12 mouse cellular contexts compared by ENCODE assay signal in genomic region chr13:99237122-99237521, GRCm38 (mm10). TPM values are rescaled to one million over a fixed set of nuclear protein-coding genes. Genes with fewer than 3 reads are reported as not detected.
A peak's percentile ranks its signal among the peaks of the same experiment; 100 is the strongest.
DNase-seq lines count a peak whose midpoint lies in the region; ATAC-seq and TF ChIP-seq lines count a peak whose summit lies in the region.
"Had no signal": no experiment of that assay in that cellular context is flagged by ENCODE, and none has a peak within 500 bp of the region (broad histone marks: within the 10 kb centered on the region; RNA-seq: fewer than 3 reads in every experiment).

No protein-coding gene starts in this region.

- H3K36me3 ChIP-seq in hindbrain, embryonic 10.5 days, result no peaks in the 10 kb centered on the region
- H3K36me3 ChIP-seq in hindbrain, embryonic 12.5 days, result no peaks in the 10 kb centered on the region
- no peaks in the 10 kb centered on the region for H3K36me3 ChIP-seq in embryonic facial prominence, embryonic 14.5 days (ENCODE audit: control insufficient read depth, insufficient read depth, low read length)
- no peaks in the 10 kb centered on the region for H3K36me3 ChIP-seq in limb, embryonic 14.5 days (ENCODE audit: control insufficient read depth, insufficient read depth, low read length)
- H3K36me3 ChIP-seq: forebrain, embryonic 12.5 days had no signal

- H3K4me2 ChIP-seq in hindbrain, embryonic 12.5 days (replicated peaks), result no peak overlapping the region
- no peak overlapping the region for H3K4me2 ChIP-seq in embryonic facial prominence, embryonic 14.5 days (ENCODE audit: low read depth, low read length)
- H3K4me2 ChIP-seq in limb, embryonic 14.5 days (replicated peaks; ENCODE audit: low read depth, low read length, severe bottlenecking), result no peak overlapping the region
- H3K4me2 ChIP-seq: forebrain, embryonic 12.5 days had no signal

- no peak overlapping the region for H3K4me3 ChIP-seq in hindbrain, embryonic 10.5 days
- H3K4me3 ChIP-seq in hindbrain, embryonic 12.5 days, result no peak overlapping the region
- no peak overlapping the region for H3K4me3 ChIP-seq in embryonic facial prominence, embryonic 14.5 days (ENCODE audit: low read depth, low read length)
- no peak overlapping the region for H3K4me3 ChIP-seq in limb, embryonic 14.5 days (replicated peaks; ENCODE audit: low read length)
- H3K4me3 ChIP-seq: forebrain, embryonic 12.5 days had no signal

- TF ChIP-seq POLR2A in limb, embryonic 14.5 days (IDR thresholded peaks at IDR 0.05; ENCODE audit: borderline replicate concordance, extremely low read depth, insufficient read depth, insufficient read length), result no peak

- no peaks in the 10 kb centered on the region for H3K27me3 ChIP-seq in hindbrain, embryonic 10.5 days (ENCODE audit: insufficient read depth, poor library complexity, severe bottlenecking)
- no peaks in the 10 kb centered on the region for H3K27me3 ChIP-seq in hindbrain, embryonic 12.5 days
- H3K27me3 ChIP-seq in embryonic facial prominence, embryonic 14.5 days (replicated peaks; ENCODE audit: control insufficient read depth, insufficient read depth, low read length), result no peaks in the 10 kb centered on the region
- H3K27me3 ChIP-seq in limb, embryonic 14.5 days (ENCODE audit: control insufficient read depth, insufficient read depth, low read length), result no peaks in the 10 kb centered on the region
- H3K27me3 ChIP-seq: forebrain, embryonic 12.5 days had no signal

- H3K27ac ChIP-seq in hindbrain, embryonic 10.5 days, result peak overlapping the region; percentile 31; the same call in 1 of the 2 replicates
- no peak overlapping the region for H3K27ac ChIP-seq in hindbrain, embryonic 12.5 days
- no peak overlapping the region for H3K27ac ChIP-seq in embryonic facial prominence, embryonic 14.5 days (replicated peaks; ENCODE audit: low read depth, low read length)
- H3K27ac ChIP-seq in limb, embryonic 14.5 days (replicated peaks; ENCODE audit: low read depth, low read length), result peak overlapping the region; percentile 11; the same call in 1 of the 2 replicates
- H3K27ac ChIP-seq: forebrain, embryonic 12.5 days had no signal

- ATAC-seq in hindbrain, embryonic 12.5 days (ENCODE audit: low FRiP score), result no peak
- ATAC-seq in embryonic facial prominence, embryonic 14.5 days (ENCODE audit: low read depth), result no peak
- ATAC-seq in limb, embryonic 14.5 days (ENCODE audit: low FRiP score, low read depth), result no peak

- H3K4me1 ChIP-seq in hindbrain, embryonic 10.5 days (replicated peaks), result peaks cover 37% of the 10 kb centered on the region
- H3K4me1 ChIP-seq in hindbrain, embryonic 12.5 days, result peaks cover 21% of the 10 kb centered on the region
- peaks cover 20% of the 10 kb centered on the region for H3K4me1 ChIP-seq in embryonic facial prominence, embryonic 14.5 days (ENCODE audit: control insufficient read depth, insufficient read depth, low read length)
- H3K4me1 ChIP-seq in limb, embryonic 14.5 days (ENCODE audit: control insufficient read depth, insufficient read depth, low read length), result peaks cover 18% of the 10 kb centered on the region

- 88% methylated on average over 5 of the region's 5 CpGs for WGBS in hindbrain, embryonic 10.5 days
- WGBS in hindbrain, embryonic 12.5 days, result 84% methylated on average over 5 of the region's 5 CpGs
- 63% methylated on average over 5 of the region's 5 CpGs for WGBS in embryonic facial prominence, embryonic 14.5 days
- 75% methylated on average over 5 of the region's 5 CpGs for WGBS in limb, embryonic 14.5 days

- no peak overlapping the region for H3K9ac ChIP-seq in hindbrain, embryonic 12.5 days
- no peak overlapping the region for H3K9ac ChIP-seq in embryonic facial prominence, embryonic 14.5 days (ENCODE audit: low read depth, low read length)
- no peak overlapping the region for H3K9ac ChIP-seq in limb, embryonic 14.5 days (ENCODE audit: low read depth, low read length, severe bottlenecking)
- H3K9ac ChIP-seq: forebrain, embryonic 12.5 days had no signal

- no peaks in the 10 kb centered on the region for H3K9me3 ChIP-seq in hindbrain, embryonic 10.5 days
- H3K9me3 ChIP-seq in hindbrain, embryonic 12.5 days (replicated peaks), result no peaks in the 10 kb centered on the region
- no peaks in the 10 kb centered on the region for H3K9me3 ChIP-seq in embryonic facial prominence, embryonic 14.5 days (ENCODE audit: control insufficient read depth, low read length)
- H3K9me3 ChIP-seq in limb, embryonic 14.5 days (ENCODE audit: control insufficient read depth, low read length), result no peaks in the 10 kb centered on the region
- H3K9me3 ChIP-seq: forebrain, embryonic 12.5 days had no signal

- DNase-seq in hindbrain, embryonic 10.5 days (ENCODE audit: low spot score), result no peak
- DNase-seq in 3T3-L1 (ENCODE audit: low read depth, low spot score), result peak; percentile 49
- peak; percentile 37 for DNase-seq in embryonic facial prominence, embryonic 14.5 days (ENCODE audit: low spot score)
- peak; percentile 40 for DNase-seq in limb, embryonic 14.5 days (ENCODE audit: low spot score)
- DNase-seq in ovary, postnatal 36 days (ENCODE audit: low spot score), result no peak
- DNase-seq in spleen, adult 18-20 months, result no peak
- DNase-seq in c-Kit-positive CD71-positive TER-119-positive erythroid progenitor cells, embryonic 14.5 days (ENCODE audit: low spot score), result no peak
- DNase-seq: adrenal gland, postnatal 36 days; cerebellum, adult 18-20 months; embryo, embryonic 11 days had no signal

RNA-seq across cellular contexts. Expression of gene Zfp366, which starts 52.5 kb away (rescaled TPM):
- 0.43 and 0.45 TPM in 2 replicates for polyA plus RNA-seq in hindbrain, embryonic 10.5 days (2016; fragmentation: Nextera tagmentation; extraction: Ambion mirVana)
- 0.37 and 0.63 TPM in 2 replicates for polyA plus RNA-seq in hindbrain, embryonic 12.5 days (2016; fragmentation: Nextera tagmentation; extraction: Ambion mirVana)
- polyA plus RNA-seq in embryonic facial prominence, embryonic 14.5 days (2014; fragmentation: Nextera tagmentation; extraction: Ambion mirVana), result 0.99 and 1.2 TPM in 2 replicates
- 2.5 and 3.5 TPM in 2 replicates for polyA plus RNA-seq in limb, embryonic 14.5 days (2012; rRNA removed)
- 0.73 and 1.0 TPM in 2 replicates for polyA plus RNA-seq in limb, embryonic 14.5 days (2014; fragmentation: Nextera tagmentation; extraction: Ambion mirVana)

Comparison
In these comparisons a context has a peak if more than half of its experiments do, and no peak if none do; other contexts are left out.
1. H3K27ac ChIP-seq: peak in hindbrain, embryonic 10.5 days (single experiment) and limb, embryonic 14.5 days (single experiment); none in hindbrain, embryonic 12.5 days (single experiment) and embryonic facial prominence, embryonic 14.5 days (single experiment).
2. DNase-seq: peak in 3T3-L1 (single experiment), embryonic facial prominence, embryonic 14.5 days (single experiment) and limb, embryonic 14.5 days (single experiment); none in hindbrain, embryonic 10.5 days (single experiment), ovary, postnatal 36 days (single experiment), spleen, adult 18-20 months (0 of 2) and c-Kit-positive CD71-positive TER-119-positive erythroid progenitor cells, embryonic 14.5 days (single experiment).